Mouse (Mus musculus): ENCODE results near the gene Arfip2. TPM values are rescaled to one million over a fixed set of nuclear protein-coding genes. Genes with fewer than 3 reads are reported as not detected.

The Arfip2 gene
- polyA plus RNA-seq, 1 experiment from 2014 or later: 15.7 TPM

DNA sequence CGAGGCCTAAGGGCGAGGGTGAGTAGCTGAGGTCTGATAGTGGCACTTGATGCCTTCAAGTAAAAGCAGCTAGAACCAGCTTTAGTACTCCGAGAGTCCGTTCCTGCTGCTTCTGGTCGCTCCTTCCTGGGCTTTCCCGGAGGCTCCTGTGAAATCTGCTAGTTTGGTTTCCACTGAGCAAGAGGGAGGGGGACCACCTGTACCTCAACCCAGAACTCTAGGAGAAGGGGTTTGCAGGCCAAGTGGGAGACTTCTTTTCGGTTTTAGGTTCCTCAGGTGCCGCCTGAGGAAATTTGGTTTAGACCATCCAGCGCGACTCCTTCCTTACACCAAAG is 6.4 kb downstream of the Arfip2 start:
- Histone ChIP-seq H3K27me3 (peaks cover 13% of the 10 kb centered on the region), H3K27ac (no peak overlapping the region; the same call in 1 of the 2 replicates), H3K4me1 (replicated peaks) (peaks cover 35% of the 10 kb centered on the region), H3K4me3 (replicated peaks) (peak overlapping the region; percentile 73), H3K9me3 (replicated peaks) (no peaks in the 10 kb centered on the region), H3K4me2 (peak overlapping the region; percentile 97), H3K9ac (peak overlapping the region; percentile 79), H3K36me3 (peaks cover 25% of the 10 kb centered on the region)
- WGBS (ENCODE audit: insufficient replicate concordance): 5% methylated on average over 10 of the region's 10 CpGs
- ATAC-seq (ENCODE audit: low read depth) (no peak), DNase-seq (no peak)

DNA sequence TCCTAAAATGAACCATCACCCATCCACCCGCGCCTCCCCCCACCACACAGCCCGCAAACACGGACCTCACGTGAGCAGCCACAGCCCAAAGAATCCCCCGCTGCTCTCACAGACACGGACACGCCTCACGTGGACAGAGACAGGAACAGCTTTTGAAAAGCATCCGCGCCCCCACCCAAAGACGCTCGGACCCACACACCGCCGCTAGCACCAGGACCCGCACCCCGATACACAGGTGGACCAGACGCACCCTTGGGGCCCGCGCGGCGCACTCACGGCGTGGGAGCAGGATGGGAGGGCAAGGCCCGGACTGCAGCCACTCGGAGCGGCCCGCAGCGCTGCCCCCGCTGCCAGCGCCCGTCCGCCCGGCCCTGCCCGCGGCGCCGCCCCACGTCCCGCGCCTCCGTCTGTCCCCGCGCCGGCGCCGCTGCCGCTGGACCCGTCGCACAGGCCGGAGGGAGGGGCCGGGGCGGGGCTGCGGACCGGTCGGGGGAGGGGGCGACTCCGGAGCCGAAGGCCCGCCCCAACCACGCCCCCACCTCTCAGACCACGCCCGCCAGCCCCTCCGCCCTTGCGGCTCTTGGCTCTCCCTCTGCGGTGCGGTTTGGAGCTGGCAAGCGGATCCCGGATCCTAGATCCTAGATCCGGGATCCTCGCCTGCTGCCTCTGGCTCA is 7.0 kb downstream of the Arfip2 start, which contains the start of gene Trim3:
TSS of gene Trim3 (minus strand) at position 445 of the 674 bp plus-strand sequence.
- peaks cover 35% of the 10 kb centered on the region for H3K4me1 ChIP-seq (replicated peaks)
- ATAC-seq (ENCODE audit: low read depth) (peak; percentile 90), DNase-seq (peak; percentile 78)
- peak within 1 kb of the TSS; percentile 79 for H3K9ac ChIP-seq
- 1% methylated on average over 61 of the region's 71 CpGs for WGBS (ENCODE audit: insufficient replicate concordance)
- peaks cover 13% of the 10 kb centered on the region for H3K27me3 ChIP-seq
- no peaks in the 10 kb centered on the region for H3K9me3 ChIP-seq (replicated peaks)
- H3K27ac ChIP-seq: peak within 1 kb of the TSS; percentile 18; the same call in 1 of the 2 replicates
- H3K4me3 ChIP-seq (replicated peaks): peak within 1 kb of the TSS; percentile 73
- H3K4me2 ChIP-seq: peak within 1 kb of the TSS; percentile 97
- peaks cover 25% of the 10 kb centered on the region for H3K36me3 ChIP-seq

- DNase-seq (no peak), ATAC-seq (ENCODE audit: low read depth) (0 out of 2 replicates have a peak, but pooled peaks have one; percentile 1)
Measured at GRCm38 (mm10) chr7:105632551-105632972, 7.7 kb downstream of the Arfip2 start.

GRCm38 (mm10) chr7:105628633-105629032 is 11.6 kb downstream of the Arfip2 start:
- H3K27ac ChIP-seq: no peak overlapping the region

More at GRCm38 (mm10) chr7:105632551-105632972, 7.7 kb downstream of the Arfip2 start:
- Histone ChIP-seq H3K4me2 (peak overlapping the region; percentile 97), H3K9me3 (replicated peaks) (no peaks in the 10 kb centered on the region), H3K27me3 (peaks cover 13% of the 10 kb centered on the region), H3K4me3 (replicated peaks) (peak overlapping the region; percentile 73), H3K27ac (no peak overlapping the region), H3K4me1 (replicated peaks) (peaks cover 35% of the 10 kb centered on the region), H3K36me3 (peaks cover 19% of the 10 kb centered on the region), H3K9ac (peak overlapping the region; percentile 79)
- 30% methylated on average over 4 of the region's 4 CpGs for WGBS (ENCODE audit: insufficient replicate concordance)

DNA sequence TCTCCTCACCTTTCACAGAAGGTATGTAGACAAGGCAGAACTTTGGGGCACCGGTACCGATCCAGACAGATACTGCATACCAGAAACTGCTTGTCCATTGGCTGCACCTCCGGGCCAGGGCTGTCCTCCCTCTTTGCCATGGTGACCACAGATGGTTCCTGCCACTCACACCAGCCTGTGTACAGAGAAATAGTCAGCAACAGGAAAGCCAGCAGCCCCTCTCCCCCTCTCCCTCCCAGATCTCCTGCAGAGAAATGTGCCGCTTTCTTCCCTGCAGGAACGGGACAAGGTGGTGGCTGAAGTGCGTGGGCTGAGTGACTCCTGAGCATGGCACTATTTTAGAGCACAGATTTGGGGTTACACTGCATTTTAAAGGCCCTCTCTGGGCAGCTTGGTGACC is 14.8 kb downstream of the Arfip2 start:
- ATAC-seq (ENCODE audit: low read depth) (no peak), DNase-seq (no peak)
- WGBS (ENCODE audit: insufficient replicate concordance): 77% methylated on average over 6 of the region's 6 CpGs

More at GRCm38 (mm10) chr7:105628633-105629032, 11.6 kb downstream of the Arfip2 start:
- H3K9me3 ChIP-seq (replicated peaks): no peaks in the 10 kb centered on the region
- H3K27me3 ChIP-seq: peaks cover 13% of the 10 kb centered on the region
- no peak overlapping the region for H3K4me2 ChIP-seq
- H3K36me3 ChIP-seq: no peaks in the 10 kb centered on the region
- no peak for ATAC-seq (ENCODE audit: low read depth)
- H3K4me1 ChIP-seq (replicated peaks): peaks cover 11% of the 10 kb centered on the region
- no peak for DNase-seq
- no peak overlapping the region for H3K9ac ChIP-seq
- WGBS (ENCODE audit: insufficient replicate concordance): 16% methylated on average over 3 of the region's 3 CpGs
- no peak overlapping the region for H3K4me3 ChIP-seq (replicated peaks)

DNA sequence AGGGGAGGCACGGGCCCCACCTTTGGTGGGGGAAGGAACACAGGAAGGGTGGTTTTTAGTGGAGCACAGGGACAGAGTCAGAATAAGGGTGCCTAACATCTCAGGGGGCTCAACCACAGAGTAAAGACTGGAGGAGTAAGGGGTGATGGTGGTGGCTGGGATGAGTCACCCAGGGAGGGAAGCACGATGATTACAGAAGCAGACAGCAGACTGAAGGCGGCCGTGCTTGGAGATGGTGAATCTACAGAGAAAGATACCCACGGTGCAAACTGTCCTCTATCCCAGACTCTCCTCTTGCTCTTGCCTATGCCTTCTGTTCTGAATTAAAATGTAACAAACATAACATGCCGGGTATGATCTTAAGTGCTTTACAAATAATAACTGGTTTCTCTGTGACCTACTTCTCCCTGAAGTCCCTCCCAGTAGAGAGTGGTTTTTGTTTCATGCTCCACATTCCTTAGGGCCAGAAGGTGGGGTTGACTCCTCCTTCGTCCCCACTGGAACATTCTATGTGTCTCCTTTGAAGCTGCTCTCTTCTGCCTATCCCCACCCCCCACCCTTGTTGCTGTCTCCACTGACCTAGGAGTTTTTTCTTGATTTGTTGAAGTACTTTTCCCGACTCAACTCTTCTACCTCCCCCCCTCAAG is 18.4 kb downstream of the Arfip2 start:
- H3K4me3 ChIP-seq (replicated peaks): no peak overlapping the region
- H3K27me3 ChIP-seq: no peaks in the 10 kb centered on the region
- no peak overlapping the region for H3K4me2 ChIP-seq
- H3K9me3 ChIP-seq (replicated peaks): no peaks in the 10 kb centered on the region
- H3K9ac ChIP-seq: no peak overlapping the region
- DNase-seq: no peak
- peaks cover 27% of the 10 kb centered on the region; the same call in 1 of the 2 replicates for H3K36me3 ChIP-seq
- ATAC-seq (ENCODE audit: low read depth): no peak
- WGBS (ENCODE audit: insufficient replicate concordance): 69% methylated on average over 8 of the region's 8 CpGs
- H3K4me1 ChIP-seq (replicated peaks): no peaks in the 10 kb centered on the region
- H3K27ac ChIP-seq: no peak overlapping the region

More for the DNA sequence above, 14.8 kb downstream of the Arfip2 start:
- Histone ChIP-seq H3K9ac (no peak overlapping the region), H3K4me3 (replicated peaks) (no peak overlapping the region), H3K9me3 (replicated peaks) (no peaks in the 10 kb centered on the region), H3K4me1 (replicated peaks) (no peaks in the 10 kb centered on the region), H3K27me3 (no peaks in the 10 kb centered on the region), H3K27ac (no peak overlapping the region), H3K36me3 (no peaks in the 10 kb centered on the region), H3K4me2 (no peak overlapping the region)

- Histone ChIP-seq H3K4me3 (replicated peaks) (no peak overlapping the region), H3K9me3 (replicated peaks) (no peaks in the 10 kb centered on the region), H3K27me3 (no peaks in the 10 kb centered on the region), H3K36me3 (peaks cover 28% of the 10 kb centered on the region; the same call in 1 of the 2 replicates), H3K27ac (no peak overlapping the region), H3K4me1 (replicated peaks) (no peaks in the 10 kb centered on the region), H3K4me2 (no peak overlapping the region), H3K9ac (no peak overlapping the region)
- DNase-seq (no peak), ATAC-seq (ENCODE audit: low read depth) (no peak)
- WGBS (ENCODE audit: insufficient replicate concordance): 66% methylated on average over 4 of the region's 4 CpGs
Measured at GRCm38 (mm10) chr7:105621053-105621452, 19.2 kb downstream of the Arfip2 start.

- H3K4me1 ChIP-seq (replicated peaks): no peaks in the 10 kb centered on the region
- H3K9me3 ChIP-seq (replicated peaks): no peaks in the 10 kb centered on the region
- no peaks in the 10 kb centered on the region for H3K27me3 ChIP-seq
- no peak for DNase-seq
- WGBS (ENCODE audit: insufficient replicate concordance): 68% methylated on average over 3 of the region's 3 CpGs
- H3K9ac ChIP-seq: no peak overlapping the region
- H3K4me2 ChIP-seq: no peak overlapping the region
- H3K4me3 ChIP-seq (replicated peaks): no peak overlapping the region
- no peak overlapping the region for H3K27ac ChIP-seq
- H3K36me3 ChIP-seq: peaks cover 28% of the 10 kb centered on the region; the same call in 1 of the 2 replicates
- no peak for ATAC-seq (ENCODE audit: low read depth)
Measured at GRCm38 (mm10) chr7:105619701-105620100, 20.5 kb downstream of the Arfip2 start.

DNA sequence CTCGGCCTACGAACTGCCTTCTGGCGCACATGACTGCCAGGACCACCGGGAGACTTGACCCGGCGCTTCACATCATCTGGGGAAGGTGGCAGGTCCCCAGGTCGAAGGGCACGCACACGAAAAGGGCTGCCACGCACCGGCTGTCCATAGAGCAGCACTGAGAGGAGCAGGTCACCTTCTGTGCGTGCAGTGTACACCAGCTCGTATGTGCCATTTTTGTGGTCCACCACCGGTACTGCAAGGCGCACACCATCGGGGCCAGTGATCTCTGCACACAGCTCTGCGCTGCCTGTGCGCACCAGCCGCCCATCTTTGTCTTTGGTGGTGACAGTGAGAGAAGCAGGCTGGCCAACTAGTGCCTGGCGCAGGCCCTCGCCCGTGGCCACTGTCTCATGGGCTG is 22.4 kb downstream of the Arfip2 start:
- no peak for DNase-seq
- Histone ChIP-seq H3K9me3 (replicated peaks) (no peaks in the 10 kb centered on the region), H3K9ac (no peak overlapping the region), H3K27ac (no peak overlapping the region), H3K4me2 (no peak overlapping the region), H3K4me1 (replicated peaks) (no peaks in the 10 kb centered on the region), H3K27me3 (no peaks in the 10 kb centered on the region), H3K36me3 (peaks cover 28% of the 10 kb centered on the region; the same call in 1 of the 2 replicates), H3K4me3 (replicated peaks) (no peak overlapping the region)
- ATAC-seq (ENCODE audit: low read depth): no peak
- WGBS (ENCODE audit: insufficient replicate concordance): 85% methylated on average over 22 of the region's 22 CpGs

DNA sequence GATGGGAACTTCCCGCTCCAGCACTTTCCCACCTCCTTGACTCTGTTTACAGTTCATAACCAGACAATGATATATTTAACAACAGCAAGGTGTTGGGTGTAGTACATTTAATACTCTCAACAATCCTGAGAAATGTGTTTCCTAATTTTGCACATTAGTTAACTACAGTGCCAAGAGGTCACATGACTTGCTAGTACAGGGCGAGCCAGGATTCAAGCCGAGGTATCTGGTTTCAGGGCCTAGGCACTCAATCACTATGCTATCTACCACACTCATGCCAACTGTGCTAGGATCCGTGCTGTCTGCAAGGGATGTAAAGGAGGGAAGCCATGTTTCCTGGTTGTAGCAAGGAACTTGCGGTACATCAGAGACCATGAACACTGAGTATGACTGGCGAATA is 23.7 kb downstream of the Arfip2 start:
- Histone ChIP-seq H3K9me3 (replicated peaks) (no peaks in the 10 kb centered on the region), H3K27ac (no peak overlapping the region), H3K9ac (no peak overlapping the region), H3K27me3 (no peaks in the 10 kb centered on the region), H3K36me3 (peaks cover 30% of the 10 kb centered on the region; the same call in 1 of the 2 replicates), H3K4me2 (no peak overlapping the region), H3K4me1 (replicated peaks) (no peaks in the 10 kb centered on the region), H3K4me3 (replicated peaks) (no peak overlapping the region)
- DNase-seq: no peak
- no peak for ATAC-seq (ENCODE audit: low read depth)
- 71% methylated on average over 6 of the region's 6 CpGs for WGBS (ENCODE audit: insufficient replicate concordance)

GRCm38 (mm10) chr7:105615720-105616119 is 24.5 kb downstream of the Arfip2 start:
- ATAC-seq (ENCODE audit: low read depth): no peak

More at GRCm38 (mm10) chr7:105615720-105616119, 24.5 kb downstream of the Arfip2 start:
- no peak for DNase-seq
- Histone ChIP-seq H3K36me3 (peaks cover 34% of the 10 kb centered on the region; the same call in 1 of the 2 replicates), H3K27ac (no peak overlapping the region), H3K27me3 (no peaks in the 10 kb centered on the region), H3K4me1 (replicated peaks) (no peaks in the 10 kb centered on the region), H3K4me2 (no peak overlapping the region), H3K4me3 (replicated peaks) (no peak overlapping the region), H3K9ac (no peak overlapping the region), H3K9me3 (replicated peaks) (no peaks in the 10 kb centered on the region)
- WGBS (ENCODE audit: insufficient replicate concordance): 71% methylated on average over 1 of the region's 1 CpGs
